In genomic region chr2:22623111-22624070, GRCm38 (mm10) we compare ENCODE assay signal across 8 mouse cellular contexts. TPM values are rescaled to one million over a fixed set of nuclear protein-coding genes. Genes with fewer than 3 reads are reported as not detected.
DNase-seq lines count a peak whose midpoint lies in the region; ATAC-seq lines count a peak whose summit lies in the region.

No protein-coding gene starts in this region.

- peak overlapping the region; percentile 39 for H3K4me3 ChIP-seq in embryonic facial prominence, embryonic 12.5 days
- peak overlapping the region; percentile 41 for H3K4me3 ChIP-seq in intestine, embryonic 16.5 days (ENCODE audit: low read length)

- under 1% methylated on average over 60 of the region's 60 CpGs for WGBS in embryonic facial prominence, embryonic 12.5 days
- WGBS in intestine, embryonic 16.5 days = under 1% methylated on average over 60 of the region's 60 CpGs

- no peak overlapping the region for H3K27ac ChIP-seq in embryonic facial prominence, embryonic 12.5 days
- no peak overlapping the region for H3K27ac ChIP-seq in intestine, embryonic 16.5 days (ENCODE audit: low read length)

- H3K9me3 ChIP-seq in embryonic facial prominence, embryonic 12.5 days = no peaks in the 10 kb centered on the region
- H3K9me3 ChIP-seq in intestine, embryonic 16.5 days (ENCODE audit: control insufficient read depth, low read length) = no peaks in the 10 kb centered on the region

- peak overlapping the region; percentile 65 for H3K4me2 ChIP-seq in embryonic facial prominence, embryonic 12.5 days (replicated peaks)
- H3K4me2 ChIP-seq in intestine, embryonic 16.5 days (ENCODE audit: low read depth, low read length) = peak overlapping the region; percentile 67

- H3K36me3 ChIP-seq in embryonic facial prominence, embryonic 12.5 days = no peaks in the 10 kb centered on the region
- H3K36me3 ChIP-seq in intestine, embryonic 16.5 days (ENCODE audit: control insufficient read depth, insufficient read depth, low read length) = no peaks in the 10 kb centered on the region

- ATAC-seq in embryonic facial prominence, embryonic 12.5 days (ENCODE audit: insufficient number of reproducible peaks, insufficient read depth, low FRiP score, low TSS enrichment) = no peak
- ATAC-seq in intestine, embryonic 16.5 days = peak; percentile 55; the same call in 1 of the 2 replicates
- no peak for ATAC-seq in monocyte, adult 5-6 weeks (replicated peaks; ENCODE audit: insufficient number of reproducible peaks, low FRiP score, low TSS enrichment, poor library complexity, severe bottlenecking)

- peaks cover 19% of the 10 kb centered on the region; the same call in 1 of the 2 replicates for H3K4me1 ChIP-seq in embryonic facial prominence, embryonic 12.5 days
- H3K4me1 ChIP-seq in intestine, embryonic 16.5 days (ENCODE audit: control insufficient read depth, insufficient read depth, low read length) = peaks cover 14% of the 10 kb centered on the region

- peak; percentile 15 for DNase-seq in kidney, adult 18-20 months
- DNase-seq in kidney, postnatal 10 days = no peak
- DNase-seq in neural tube, embryonic 10.5 days (ENCODE audit: extremely low spot score, low spot score) = peak; percentile 59
- DNase-seq in layer of hippocampus, adult 18-20 months (ENCODE audit: low spot score in 2 of 2) = no peak
- no peak for DNase-seq in spleen, adult 12 weeks (ENCODE audit: low spot score)

- H3K27me3 ChIP-seq in embryonic facial prominence, embryonic 12.5 days = peaks cover 94% of the 10 kb centered on the region
- H3K27me3 ChIP-seq in intestine, embryonic 16.5 days (replicated peaks; ENCODE audit: control insufficient read depth, insufficient read depth, low read length) = peaks cover 68% of the 10 kb centered on the region

- H3K9ac ChIP-seq in embryonic facial prominence, embryonic 12.5 days = no peak overlapping the region
- H3K9ac ChIP-seq in intestine, embryonic 16.5 days (ENCODE audit: low read depth, low read length) = no peak overlapping the region

RNA-seq across cellular contexts. Expression of gene Gad2, which starts 1.4 kb away (rescaled TPM):
- polyA plus RNA-seq in embryonic facial prominence, embryonic 12.5 days (2016; fragmentation: Nextera tagmentation; extraction: Ambion mirVana) = 2.4 and 2.6 TPM in 2 replicates
- polyA plus RNA-seq in intestine, embryonic 16.5 days (2015; fragmentation: Nextera tagmentation; extraction: Ambion mirVana) = not detected in 2 replicates
- not detected in 3 replicates for total RNA-seq in monocyte, adult 5-6 weeks (2017)
- total RNA-seq in layer of hippocampus, adult 18-20 months (2021) = 10 to 100 TPM; 85.7 to 85.8 TPM

Comparison
In these comparisons a context has a peak if more than half of its experiments do, and no peak if none do; other contexts are left out.
1. DNase-seq: peak in kidney, adult 18-20 months (single experiment) and neural tube, embryonic 10.5 days (single experiment); none in kidney, postnatal 10 days (single experiment), layer of hippocampus, adult 18-20 months (0 of 2) and spleen, adult 12 weeks (single experiment).
2. RNA of gene Gad2, which starts 1.4 kb away (total RNA-seq): 85.7 to 85.8 TPM in layer of hippocampus, adult 18-20 months; not detected in monocyte, adult 5-6 weeks; every median in the first group is over 10 times any median in the second.